Mouse (Mus musculus): ENCODE measurements around the gene Taok3. TPM values are rescaled to one million over a fixed set of nuclear protein-coding genes. Genes with fewer than 3 reads are reported as not detected.

The Taok3 gene
- polyA plus RNA-seq, 1 experiment: 25.1 TPM

DNA sequence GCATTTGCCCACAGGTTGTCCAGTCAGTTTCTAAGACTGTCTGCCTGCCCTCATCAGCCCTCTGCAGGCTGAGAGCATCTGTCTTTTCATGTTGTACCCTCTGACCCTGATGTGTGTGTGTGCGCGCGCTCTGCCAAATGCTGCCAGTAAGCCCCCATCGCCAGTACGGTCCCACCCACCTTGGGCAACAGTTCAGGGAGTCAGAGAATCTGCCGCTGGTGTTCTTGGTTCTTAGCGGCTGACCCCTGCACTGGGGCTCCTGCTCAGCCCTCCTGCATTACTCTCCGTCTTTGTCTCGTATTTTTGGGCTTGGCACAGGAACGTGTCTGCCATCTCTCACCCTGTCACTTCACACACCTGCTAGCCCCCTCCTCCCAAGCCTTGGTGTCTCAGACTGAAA, 17.1 kb downstream of the Taok3 start:
- Histone ChIP-seq H3K27ac (ENCODE audit: insufficient read depth, low read length) (no peak overlapping the region), H3K4me1 (ENCODE audit: control insufficient read depth, insufficient read depth, low read length) (peaks cover 20% of the 10 kb centered on the region), H3K4me3 (ENCODE audit: insufficient read depth, low read length) (no peak overlapping the region)
- TF ChIP-seq POLR2A (IDR thresholded peaks at IDR 0.05; ENCODE audit: low read depth, low read length) (no peak), CTCF (IDR thresholded peaks at IDR 0.05; ENCODE audit: borderline replicate concordance, insufficient read depth, low read length) (no peak)

DNA sequence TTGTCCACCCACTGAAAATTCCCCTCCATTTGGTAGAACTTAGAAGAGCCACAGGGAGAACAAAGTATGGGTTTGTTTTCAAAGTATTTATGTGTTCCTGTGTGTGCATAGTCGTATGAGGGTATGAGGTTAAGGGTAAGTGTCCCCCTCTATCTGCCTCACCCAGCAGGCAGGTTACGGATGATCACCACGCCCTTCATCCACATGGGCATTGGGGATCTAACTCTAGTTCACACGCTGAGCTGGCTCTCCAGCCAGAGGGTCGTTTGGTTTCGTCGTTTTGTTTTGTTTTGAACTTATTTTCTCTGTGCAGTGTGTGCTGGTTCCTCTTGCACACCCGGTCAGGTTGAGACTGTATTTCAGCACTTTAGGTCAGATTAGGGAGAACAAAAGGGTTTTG, 17.7 kb downstream of the Taok3 start:
- H3K27ac ChIP-seq (ENCODE audit: insufficient read depth, low read length): no peak overlapping the region
- TF ChIP-seq CTCF (IDR thresholded peaks at IDR 0.05; ENCODE audit: borderline replicate concordance, insufficient read depth, low read length): no peak
- TF ChIP-seq POLR2A (IDR thresholded peaks at IDR 0.05; ENCODE audit: low read depth, low read length): no peak
- peaks cover 20% of the 10 kb centered on the region for H3K4me1 ChIP-seq (ENCODE audit: control insufficient read depth, insufficient read depth, low read length)
- H3K4me3 ChIP-seq (ENCODE audit: insufficient read depth, low read length): no peak overlapping the region

DNA sequence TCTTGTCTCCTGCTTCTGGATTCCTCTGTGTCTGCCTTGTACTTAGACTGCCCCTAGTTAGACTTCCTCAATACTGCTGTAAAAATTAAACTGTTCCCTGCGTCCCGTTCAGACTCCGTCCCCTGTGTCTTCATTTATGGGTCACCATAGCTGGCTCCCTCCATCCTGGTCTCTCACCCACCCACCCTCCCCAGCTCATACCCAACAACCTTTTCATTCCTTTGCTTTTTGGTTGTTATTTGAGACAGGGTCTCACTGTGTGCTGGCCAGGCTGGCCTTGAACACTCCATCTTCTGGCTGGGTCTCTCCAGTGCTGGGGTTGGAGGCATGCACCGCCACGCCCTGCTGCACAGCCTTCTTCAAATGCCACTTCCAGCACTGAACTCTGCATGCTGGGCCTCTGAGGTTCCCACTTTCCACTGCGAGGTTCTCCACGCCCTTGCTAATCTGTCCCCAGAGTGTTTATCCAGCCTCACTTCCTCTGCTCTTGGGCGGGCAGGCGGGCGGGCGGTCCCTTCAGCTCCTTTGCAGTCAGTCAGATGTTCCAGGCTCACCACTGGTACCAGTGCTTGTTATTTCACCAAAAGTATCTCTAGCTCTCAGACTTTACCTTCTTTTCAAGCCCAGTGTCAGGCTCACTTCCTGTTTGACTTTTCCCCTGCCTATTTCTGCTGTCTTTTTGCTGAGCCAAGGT, 18.5 kb downstream of the Taok3 start:
- no peak for TF ChIP-seq POLR2A (IDR thresholded peaks at IDR 0.05; ENCODE audit: low read depth, low read length)
- no peak for TF ChIP-seq CTCF (IDR thresholded peaks at IDR 0.05; ENCODE audit: borderline replicate concordance, insufficient read depth, low read length)
- H3K27ac ChIP-seq (ENCODE audit: insufficient read depth, low read length): no peak overlapping the region
- no peak overlapping the region for H3K4me3 ChIP-seq (ENCODE audit: insufficient read depth, low read length)
- peaks cover 20% of the 10 kb centered on the region for H3K4me1 ChIP-seq (ENCODE audit: control insufficient read depth, insufficient read depth, low read length)

DNA sequence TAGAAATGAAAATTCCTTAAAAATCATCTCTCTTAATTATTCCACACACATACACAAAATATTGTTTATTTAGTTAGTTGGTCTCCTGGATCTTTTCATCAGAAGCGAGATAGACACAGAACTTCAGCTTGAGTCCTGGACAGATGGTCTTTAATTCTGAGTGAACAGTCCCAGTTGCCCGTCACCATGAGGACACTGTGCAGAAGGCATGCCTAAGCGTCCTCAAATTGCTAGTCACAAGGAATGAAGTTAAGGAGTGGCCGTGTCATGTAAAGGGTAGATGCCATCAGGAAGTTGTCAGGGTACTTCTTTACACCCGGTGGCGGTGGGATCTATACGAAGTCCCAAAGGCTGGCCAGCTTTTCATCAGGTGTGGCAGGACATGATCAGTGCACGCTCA, 19.9 kb downstream of the Taok3 start:
- Histone ChIP-seq H3K4me1 (ENCODE audit: control insufficient read depth, insufficient read depth, low read length) (peaks cover 12% of the 10 kb centered on the region), H3K27ac (ENCODE audit: insufficient read depth, low read length) (no peak overlapping the region)

DNA sequence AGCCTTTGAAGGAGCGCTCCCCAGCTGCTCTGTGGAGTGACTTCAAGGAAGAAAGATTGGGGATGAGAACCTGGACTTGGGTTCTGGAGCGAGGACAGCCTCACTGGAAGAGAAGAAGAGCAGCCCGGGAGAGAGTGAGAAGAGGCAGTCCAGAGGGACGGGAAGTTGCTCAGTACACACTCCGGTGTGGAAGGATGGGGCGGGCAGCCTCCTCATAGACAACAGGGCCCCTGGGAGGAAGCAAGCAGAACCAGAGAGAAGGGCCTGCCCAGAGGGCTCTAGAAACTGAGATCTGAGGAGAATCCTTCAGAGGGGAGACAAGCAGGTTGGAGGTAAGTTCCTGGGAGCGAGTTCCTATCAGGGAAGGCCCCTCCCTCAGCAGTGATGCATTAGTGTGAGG, 20.4 kb downstream of the Taok3 start:
- TF ChIP-seq POLR2A (IDR thresholded peaks at IDR 0.05; ENCODE audit: low read depth, low read length) (no peak), CTCF (IDR thresholded peaks at IDR 0.05; ENCODE audit: borderline replicate concordance, insufficient read depth, low read length) (no peak)
- H3K27ac ChIP-seq (ENCODE audit: insufficient read depth, low read length): no peak overlapping the region
- no peak overlapping the region for H3K4me3 ChIP-seq (ENCODE audit: insufficient read depth, low read length)
- H3K4me1 ChIP-seq (ENCODE audit: control insufficient read depth, insufficient read depth, low read length): peaks cover 9% of the 10 kb centered on the region

More for the DNA sequence above, 19.9 kb downstream of the Taok3 start:
- TF ChIP-seq CTCF (IDR thresholded peaks at IDR 0.05; ENCODE audit: borderline replicate concordance, insufficient read depth, low read length): no peak
- TF ChIP-seq POLR2A (IDR thresholded peaks at IDR 0.05; ENCODE audit: low read depth, low read length): no peak
- no peak overlapping the region for H3K4me3 ChIP-seq (ENCODE audit: insufficient read depth, low read length)

DNA sequence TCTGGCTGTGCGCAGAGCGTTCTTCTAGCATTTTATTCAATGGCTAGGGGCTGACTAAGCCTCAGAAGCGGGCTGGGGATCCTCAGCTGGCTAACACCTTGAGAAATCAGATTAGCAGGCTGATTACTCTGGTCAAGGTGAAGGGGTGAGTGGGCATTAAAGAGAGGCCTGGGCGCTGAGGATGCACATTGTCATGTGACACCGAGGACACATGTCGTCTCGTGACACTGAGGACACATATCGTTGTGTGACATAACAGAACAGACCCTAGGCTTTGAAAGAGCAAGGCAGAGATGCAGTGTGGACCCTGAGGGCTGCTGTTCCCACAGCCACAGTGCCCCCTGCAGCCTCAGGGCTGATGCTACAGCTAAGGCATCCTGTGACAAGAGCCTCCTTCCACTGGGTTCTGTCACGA, 23.8 kb downstream of the Taok3 start:
- H3K4me3 ChIP-seq (ENCODE audit: insufficient read depth, low read length): no peak overlapping the region
- H3K27ac ChIP-seq (ENCODE audit: insufficient read depth, low read length): no peak overlapping the region
- H3K4me1 ChIP-seq (ENCODE audit: control insufficient read depth, insufficient read depth, low read length): peaks cover 2% of the 10 kb centered on the region; the same call in 1 of the 2 replicates
- peak; percentile 92 for TF ChIP-seq CTCF (IDR thresholded peaks at IDR 0.05; ENCODE audit: borderline replicate concordance, insufficient read depth, low read length)
- no peak for TF ChIP-seq POLR2A (IDR thresholded peaks at IDR 0.05; ENCODE audit: low read depth, low read length)

DNA sequence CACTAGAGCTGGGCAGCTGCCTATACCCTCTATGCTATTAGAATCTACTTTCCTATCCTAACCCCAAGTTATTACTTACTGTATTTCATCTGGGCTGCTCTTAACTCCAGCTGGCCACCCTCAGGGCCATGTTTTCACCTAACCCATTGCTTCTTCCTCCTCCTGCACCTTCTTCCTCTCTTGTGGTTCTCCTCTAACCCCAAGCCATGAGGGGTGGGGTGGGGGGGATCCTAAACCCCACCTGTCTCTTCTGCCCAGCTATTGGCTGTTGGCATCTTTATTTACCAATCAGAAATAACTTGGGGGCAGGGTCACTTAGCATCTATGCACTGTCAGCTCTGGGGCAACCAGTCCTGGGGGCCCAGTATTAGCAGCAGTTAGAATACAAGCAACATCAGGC, 26.2 kb downstream of the Taok3 start:
- TF ChIP-seq CTCF (IDR thresholded peaks at IDR 0.05; ENCODE audit: borderline replicate concordance, insufficient read depth, low read length): no peak
- TF ChIP-seq POLR2A (IDR thresholded peaks at IDR 0.05; ENCODE audit: low read depth, low read length): no peak

DNA sequence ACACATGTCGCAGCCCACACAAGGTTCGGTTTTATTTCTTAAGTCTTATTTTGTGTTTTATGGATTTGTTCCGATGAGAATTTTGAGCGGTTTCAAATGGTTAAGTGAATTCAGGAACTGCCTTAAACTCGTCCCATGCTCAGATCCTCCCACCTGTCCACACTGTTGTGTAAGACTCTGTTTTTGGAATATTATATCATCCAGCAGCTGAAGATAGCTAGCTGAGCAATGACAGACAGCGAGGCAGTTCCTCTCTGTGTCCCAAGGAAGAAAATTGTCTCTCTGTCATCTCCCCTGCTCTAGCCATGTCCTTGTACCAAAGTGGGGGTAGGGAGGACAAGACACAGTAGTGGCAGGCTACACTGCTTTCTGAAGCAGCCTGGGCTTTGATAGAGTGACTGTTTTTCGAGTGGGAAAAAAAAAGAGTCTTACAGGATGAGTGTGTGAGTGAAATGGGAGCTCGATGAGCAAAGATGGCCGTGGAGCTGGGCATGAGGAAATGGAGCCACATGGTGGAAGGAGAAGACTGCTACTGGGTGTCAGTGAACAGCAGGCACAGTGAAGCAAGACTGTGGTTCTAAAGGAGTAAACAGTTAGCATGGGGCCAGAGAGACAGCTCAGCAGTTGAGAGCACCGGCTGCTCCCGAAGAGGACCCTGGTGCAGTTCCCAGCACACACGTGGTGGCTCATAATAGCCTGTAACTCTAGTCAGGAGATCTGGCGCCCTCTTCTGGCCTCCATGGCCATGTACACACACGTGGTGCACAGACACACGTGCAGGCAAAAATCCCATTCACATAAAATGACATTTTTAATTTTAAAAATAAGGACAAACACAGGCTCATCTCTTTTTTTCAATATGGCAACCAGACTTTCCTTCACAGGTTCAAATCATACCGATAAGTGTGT, 27.5 kb downstream of the Taok3 start:
- Histone ChIP-seq H3K4me1 (ENCODE audit: control insufficient read depth, insufficient read depth, low read length) (no peaks in the 10 kb centered on the region), H3K27ac (ENCODE audit: insufficient read depth, low read length) (no peak overlapping the region), H3K4me3 (ENCODE audit: insufficient read depth, low read length) (no peak overlapping the region)
- TF ChIP-seq POLR2A (IDR thresholded peaks at IDR 0.05; ENCODE audit: low read depth, low read length): no peak
- TF ChIP-seq CTCF (IDR thresholded peaks at IDR 0.05; ENCODE audit: borderline replicate concordance, insufficient read depth, low read length): no peak

More for the DNA sequence above, 26.2 kb downstream of the Taok3 start:
- no peak overlapping the region for H3K27ac ChIP-seq (ENCODE audit: insufficient read depth, low read length)
- no peak overlapping the region for H3K4me3 ChIP-seq (ENCODE audit: insufficient read depth, low read length)
- no peaks in the 10 kb centered on the region for H3K4me1 ChIP-seq (ENCODE audit: control insufficient read depth, insufficient read depth, low read length)

DNA sequence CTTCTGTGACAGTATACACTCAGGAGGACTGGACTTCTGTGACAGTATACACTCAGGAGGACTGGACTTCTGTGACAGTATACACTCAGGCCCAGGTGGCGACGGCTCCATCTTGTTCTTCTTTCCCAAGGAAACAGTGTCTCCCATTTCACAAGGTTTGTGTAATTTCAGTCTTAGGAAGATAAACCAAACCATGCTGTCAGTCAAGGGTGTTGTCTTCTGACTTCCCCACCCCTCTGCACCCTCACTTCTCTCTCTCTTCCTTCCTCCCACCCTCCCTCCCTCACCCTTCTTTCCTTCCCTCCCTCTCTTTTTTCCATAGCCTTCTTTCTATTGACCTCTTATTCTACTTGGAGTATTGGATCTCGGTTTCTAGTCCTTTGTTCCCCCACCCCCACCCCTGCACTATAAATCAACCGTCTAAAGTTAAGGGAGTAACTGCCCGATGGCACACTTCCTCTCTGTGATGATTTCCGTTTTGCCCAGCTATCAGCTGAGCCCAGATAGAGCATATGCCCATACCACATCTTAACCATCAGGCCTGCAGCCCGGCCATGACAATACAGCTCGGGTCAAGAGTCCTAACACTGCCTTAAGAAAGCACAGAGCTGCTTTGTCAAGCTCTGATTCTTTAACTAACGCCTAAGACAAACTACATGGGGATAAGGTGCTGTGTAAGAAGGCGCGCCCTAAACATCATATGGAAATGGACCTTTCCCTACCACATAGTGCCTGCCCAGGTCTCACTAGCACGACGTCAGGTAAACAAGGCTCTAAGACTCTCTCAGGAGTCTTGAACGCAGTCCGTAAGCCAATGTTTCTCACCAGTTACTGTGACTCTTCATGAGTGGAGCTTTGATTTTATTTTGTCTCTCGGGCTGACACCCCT, 29.4 kb downstream of the Taok3 start:
- H3K27ac ChIP-seq (ENCODE audit: insufficient read depth, low read length): no peak overlapping the region
- 0 out of 2 replicates have a peak, but pooled peaks cover 2% of the 10 kb centered on the region for H3K4me1 ChIP-seq (ENCODE audit: control insufficient read depth, insufficient read depth, low read length)
- TF ChIP-seq CTCF (IDR thresholded peaks at IDR 0.05; ENCODE audit: borderline replicate concordance, insufficient read depth, low read length): no peak
- TF ChIP-seq POLR2A (IDR thresholded peaks at IDR 0.05; ENCODE audit: low read depth, low read length): no peak
- H3K4me3 ChIP-seq (ENCODE audit: insufficient read depth, low read length): no peak overlapping the region
